Mouse (Mus musculus): Measurements from ENCODE around the gene S100a13.

Gene S100a13

GRCm38 (mm10) chr3:90513796-90514590 is at the start of gene S100a13, which contains the start of gene S100a1:
Gene S100a13 (plus strand): TSS chr3:90514435.
Gene S100a1 (minus strand): TSS chr3:90514392.
- DNase-seq = peak; percentile 89

GRCm38 (mm10) chr3:90464552-90465080 is 49.6 kb upstream of the S100a13 start:
- DNase-seq = peak; percentile 78

- peak; percentile 30 for DNase-seq
These were observed 49.1 kb upstream of the S100a13 start for GRCm38 (mm10) chr3:90465081-90465685.

GRCm38 (mm10) chr3:90465686-90466310 is 48.4 kb upstream of the S100a13 start, which contains the start of gene Npr1:
Gene Npr1 (minus strand): TSS chr3:90465866.
- peak; percentile 81 for DNase-seq

- DNase-seq = peak; percentile 88
These were observed 47.9 kb upstream of the S100a13 start for GRCm38 (mm10) chr3:90466311-90466766.

- no peak for DNase-seq
These were observed 46.5 kb upstream of the S100a13 start for GRCm38 (mm10) chr3:90467618-90468300.

- peak; percentile 84 for DNase-seq
These were observed 42.0 kb upstream of the S100a13 start for GRCm38 (mm10) chr3:90472213-90472612.

GRCm38 (mm10) chr3:90475151-90475830 is 38.9 kb upstream of the S100a13 start:
- DNase-seq = no peak

- peak; percentile 97 for DNase-seq
These were observed 38.2 kb upstream of the S100a13 start, which contains the start of gene Ilf2 for GRCm38 (mm10) chr3:90475831-90476611. Gene Ilf2 (plus strand): TSS chr3:90476126.

- no peak for DNase-seq
These were observed 27.2 kb upstream of the S100a13 start for GRCm38 (mm10) chr3:90486998-90487397.

- no peak for DNase-seq
These were observed 25.7 kb upstream of the S100a13 start for GRCm38 (mm10) chr3:90488576-90488975.

- peak; percentile 99 for DNase-seq
These were observed 23.5 kb upstream of the S100a13 start, which contains the start of gene Snapin for GRCm38 (mm10) chr3:90490696-90491256. Gene Snapin (minus strand): TSS chr3:90491033.

GRCm38 (mm10) chr3:90491350-90491749 is 22.9 kb upstream of the S100a13 start:
- peak; percentile 71 for DNase-seq

- no peak for DNase-seq
These were observed 20.2 kb upstream of the S100a13 start for GRCm38 (mm10) chr3:90493831-90494540.

GRCm38 (mm10) chr3:90495850-90496525 is 18.2 kb upstream of the S100a13 start:
- no peak for DNase-seq

- no peak for DNase-seq
These were observed 16.6 kb upstream of the S100a13 start for GRCm38 (mm10) chr3:90497597-90497996.

- DNase-seq = no peak
These were observed 10.8 kb upstream of the S100a13 start for GRCm38 (mm10) chr3:90503444-90503843.

GRCm38 (mm10) chr3:90505216-90505615 is 9.0 kb upstream of the S100a13 start:
- DNase-seq = peak; percentile 69

- DNase-seq = no peak
These were observed 7.9 kb upstream of the S100a13 start for GRCm38 (mm10) chr3:90506362-90506761.
